ENCODE assay signal across 18 mouse cellular contexts in genomic region chr1:89187441-89187840, GRCm38 (mm10).
"Had no signal": no experiment of that assay in that cellular context is flagged by ENCODE, and none has a peak within 500 bp of the region (broad histone marks: within the 10 kb centered on the region; RNA-seq: fewer than 3 reads in every experiment).

No protein-coding gene starts in this region.

- H3K27ac ChIP-seq: midbrain, embryonic 13.5 days; neural tube, embryonic 13.5 days; neural tube, embryonic 15.5 days; stomach, embryonic 15.5 days; stomach, postnatal 0 days had no signal

- H3K27me3 ChIP-seq: midbrain, embryonic 13.5 days; neural tube, embryonic 13.5 days; neural tube, embryonic 15.5 days; stomach, embryonic 15.5 days had no signal

- H3K9me3 ChIP-seq: midbrain, embryonic 13.5 days; neural tube, embryonic 13.5 days; neural tube, embryonic 15.5 days; stomach, embryonic 15.5 days had no signal

- DNase-seq: lung, adult 18-20 months; lung, postnatal 10 days; lung, postnatal 4 days; right cerebral cortex, adult 18-20 months; right cerebral cortex, postnatal 25 days; right cerebral cortex, postnatal 4 days; thymus, adult 2 months; thymus, postnatal 25 days; thymus, postnatal 4 days had no signal

- H3K9ac ChIP-seq: lung, embryonic 14.5 days; midbrain, embryonic 13.5 days; neural tube, embryonic 13.5 days; neural tube, embryonic 15.5 days; stomach, embryonic 15.5 days had no signal

- ATAC-seq: midbrain, embryonic 13.5 days; midbrain, embryonic 16.5 days had no signal

- H3K4me2 ChIP-seq: lung, embryonic 14.5 days; midbrain, embryonic 11.5 days; midbrain, embryonic 13.5 days; neural tube, embryonic 13.5 days; neural tube, embryonic 15.5 days; stomach, embryonic 15.5 days had no signal

- H3K36me3 ChIP-seq: midbrain, embryonic 13.5 days; neural tube, embryonic 13.5 days; neural tube, embryonic 15.5 days; stomach, embryonic 15.5 days had no signal

- H3K4me3 ChIP-seq: midbrain, embryonic 13.5 days; myocyte; neural tube, embryonic 13.5 days; neural tube, embryonic 15.5 days; stomach, embryonic 15.5 days had no signal
